In the genomic region with DNA sequence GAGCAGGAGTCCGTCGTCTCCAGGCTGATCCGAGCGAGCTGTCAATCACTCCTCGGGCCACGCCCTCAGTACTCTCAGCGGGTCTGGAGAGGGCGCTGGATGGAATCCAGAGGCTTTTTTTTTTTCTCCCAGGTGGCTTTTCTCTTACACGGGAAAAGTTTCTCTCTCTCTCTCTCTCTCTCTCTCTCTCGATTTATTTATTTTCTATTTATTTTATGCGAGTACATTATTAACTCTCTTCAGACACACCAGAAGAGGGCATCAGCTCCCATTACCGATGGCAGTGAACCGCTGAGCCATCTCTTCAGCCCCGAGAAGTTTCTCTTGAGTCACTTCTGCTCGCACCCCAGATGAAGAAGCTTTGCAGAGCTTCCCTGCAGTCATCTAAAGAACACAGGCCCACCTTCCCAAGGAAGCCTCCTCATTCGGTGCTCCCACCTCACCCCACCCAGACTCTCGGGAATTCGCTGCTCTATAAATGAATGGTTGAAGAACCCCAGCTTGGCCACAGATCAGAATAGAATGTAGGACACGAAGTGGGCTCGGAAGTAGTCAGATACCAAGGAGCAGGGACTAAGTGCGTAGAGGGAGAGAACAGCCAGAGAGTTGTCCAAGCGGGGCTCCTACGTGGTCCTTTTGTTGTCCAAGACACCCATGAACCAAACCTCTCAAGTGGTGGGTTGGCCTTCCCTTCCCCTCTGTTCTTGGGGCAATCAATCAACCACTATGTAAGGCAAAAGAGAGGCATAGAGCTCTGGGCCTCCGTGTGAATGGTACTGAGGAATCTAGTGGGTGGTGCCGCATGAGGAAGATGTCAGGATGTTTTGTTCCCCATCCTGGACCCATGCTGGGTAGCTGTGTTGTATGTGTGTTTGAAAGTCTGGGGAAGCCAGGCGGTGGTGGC, we compare ENCODE assay signal across 8 mouse cellular contexts. TPM values are rescaled to one million over a fixed set of nuclear protein-coding genes. Genes with fewer than 3 reads are reported as not detected.
A peak's percentile ranks its signal among the peaks of the same experiment; 100 is the strongest.
DNase-seq lines count a peak whose midpoint lies in the region; ATAC-seq and TF ChIP-seq lines count a peak whose summit lies in the region.

A gene (minus strand): TSS at position 30 of the 904 bp plus-strand sequence.

- no peaks in the 10 kb centered on the region for H3K9me3 ChIP-seq in embryonic facial prominence, embryonic 11.5 days (replicated peaks; ENCODE audit: control insufficient read depth, low read length)
- H3K9me3 ChIP-seq in hindbrain, embryonic 16.5 days (ENCODE audit: control insufficient read depth, low read length), result no peaks in the 10 kb centered on the region
- H3K9me3 ChIP-seq in liver, postnatal 0 days (ENCODE audit: low read length), result no peaks in the 10 kb centered on the region

- ATAC-seq in embryonic facial prominence, embryonic 11.5 days (replicated peaks; ENCODE audit: insufficient number of reproducible peaks, low FRiP score, low TSS enrichment, low read depth), result no peak
- ATAC-seq in hindbrain, embryonic 16.5 days, result no peak
- no peak for ATAC-seq in liver, postnatal 0 days

- H3K4me2 ChIP-seq in embryonic facial prominence, embryonic 11.5 days (ENCODE audit: low read depth, low read length), result peak within 1 kb of the TSS; percentile 83
- peak within 1 kb of the TSS; percentile 74 for H3K4me2 ChIP-seq in hindbrain, embryonic 16.5 days (ENCODE audit: low read length)
- H3K4me2 ChIP-seq in liver, postnatal 0 days (ENCODE audit: low read depth, low read length), result peak within 1 kb of the TSS; percentile 95

- no peak for TF ChIP-seq EP300 in liver, postnatal 0 days (IDR thresholded peaks at IDR 0.05; ENCODE audit: low read depth)

- no peak for DNase-seq in layer of hippocampus, adult 8-10 months (ENCODE audit: low spot score in 2 of 2)
- DNase-seq in layer of hippocampus, adult 9-11 months, result no peak
- peak; percentile 98 for DNase-seq in R1 (ENCODE audit: low read depth, low spot score)
- no peak for DNase-seq in embryonic facial prominence, embryonic 11.5 days (ENCODE audit: low spot score)
- no peak for DNase-seq in liver, postnatal 0 days
- DNase-seq in testis, postnatal 14 days (ENCODE audit: low spot score), result no peak
- no peak for DNase-seq in frontal cortex, postnatal 14 days (ENCODE audit: low spot score in 2 of 2)

- H3K36me3 ChIP-seq in embryonic facial prominence, embryonic 11.5 days (replicated peaks; ENCODE audit: control insufficient read depth, insufficient read depth, low read depth, low read length), result peaks cover 6% of the 10 kb centered on the region; the same call in 1 of the 2 replicates
- peaks cover 20% of the 10 kb centered on the region for H3K36me3 ChIP-seq in hindbrain, embryonic 16.5 days (ENCODE audit: control insufficient read depth, insufficient read depth, low read length)
- peaks cover 19% of the 10 kb centered on the region; the same call in 1 of the 2 replicates for H3K36me3 ChIP-seq in liver, postnatal 0 days (replicated peaks; ENCODE audit: insufficient read depth, low read length)

- peak within 1 kb of the TSS; percentile 90 for H3K9ac ChIP-seq in embryonic facial prominence, embryonic 11.5 days (replicated peaks; ENCODE audit: low read length)
- peak within 1 kb of the TSS; percentile 94 for H3K9ac ChIP-seq in hindbrain, embryonic 16.5 days (ENCODE audit: low read depth, low read length)
- H3K9ac ChIP-seq in liver, postnatal 0 days (replicated peaks), result peak within 1 kb of the TSS; percentile 72

- H3K4me1 ChIP-seq in embryonic facial prominence, embryonic 11.5 days (ENCODE audit: control insufficient read depth, insufficient read depth, low read length), result no peaks in the 10 kb centered on the region
- peaks cover 13% of the 10 kb centered on the region for H3K4me1 ChIP-seq in hindbrain, embryonic 16.5 days (ENCODE audit: control insufficient read depth, insufficient read depth, low read depth, low read length)
- peaks cover 16% of the 10 kb centered on the region for H3K4me1 ChIP-seq in liver, postnatal 0 days (ENCODE audit: insufficient read depth)

- WGBS in embryonic facial prominence, embryonic 11.5 days, result 20% methylated on average over 26 of the region's 26 CpGs
- 4% methylated on average over 26 of the region's 26 CpGs for WGBS in hindbrain, embryonic 16.5 days
- WGBS in liver, postnatal 0 days (ENCODE audit: insufficient replicate concordance), result 14% methylated on average over 26 of the region's 26 CpGs

- peaks cover 4% of the 10 kb centered on the region; the same call in 1 of the 2 replicates for H3K27me3 ChIP-seq in embryonic facial prominence, embryonic 11.5 days (ENCODE audit: control insufficient read depth, insufficient read depth, low read length)
- no peaks in the 10 kb centered on the region for H3K27me3 ChIP-seq in hindbrain, embryonic 16.5 days (replicated peaks; ENCODE audit: control insufficient read depth, insufficient read depth, low read length)
- no peaks in the 10 kb centered on the region for H3K27me3 ChIP-seq in liver, postnatal 0 days (ENCODE audit: insufficient read depth, low read length)

- TF ChIP-seq CTCF in liver, postnatal 0 days (IDR thresholded peaks at IDR 0.05; ENCODE audit: low read depth), result no peak

- peak within 1 kb of the TSS; percentile 62 for H3K4me3 ChIP-seq in embryonic facial prominence, embryonic 11.5 days (ENCODE audit: low read depth, low read length)
- H3K4me3 ChIP-seq in hindbrain, embryonic 16.5 days (ENCODE audit: low read length), result peak within 1 kb of the TSS; percentile 79
- peak within 1 kb of the TSS; percentile 64 for H3K4me3 ChIP-seq in liver, postnatal 0 days (ENCODE audit: low read depth, low read length)

- H3K27ac ChIP-seq in embryonic facial prominence, embryonic 11.5 days (replicated peaks; ENCODE audit: low read depth, low read length), result peak within 1 kb of the TSS; percentile 95
- H3K27ac ChIP-seq in hindbrain, embryonic 16.5 days (ENCODE audit: low read depth, low read length), result peak within 1 kb of the TSS; percentile 96
- peak within 1 kb of the TSS; percentile 93 for H3K27ac ChIP-seq in liver, postnatal 0 days (ENCODE audit: low read depth)

RNA-seq across cellular contexts. Expression of the gene that starts here (rescaled TPM):
- 10 to 100 TPM; 27.0 to 29.6 (median 29.3) TPM for total RNA-seq in layer of hippocampus, adult 8-10 months (2022)
- 22.6 and 22.9 TPM in 2 replicates for polyA plus RNA-seq in embryonic facial prominence, embryonic 11.5 days (2014; fragmentation: Nextera tagmentation; extraction: Ambion mirVana)
- polyA plus RNA-seq in hindbrain, embryonic 16.5 days (2015; fragmentation: Nextera tagmentation; extraction: Ambion mirVana), result 38.3 and 41.4 TPM in 2 replicates
- 5.6 and 7.2 TPM in 2 replicates for polyA plus RNA-seq in liver, postnatal 0 days (2015; fragmentation: Nextera tagmentation; extraction: Ambion mirVana)
